In the genomic region with DNA sequence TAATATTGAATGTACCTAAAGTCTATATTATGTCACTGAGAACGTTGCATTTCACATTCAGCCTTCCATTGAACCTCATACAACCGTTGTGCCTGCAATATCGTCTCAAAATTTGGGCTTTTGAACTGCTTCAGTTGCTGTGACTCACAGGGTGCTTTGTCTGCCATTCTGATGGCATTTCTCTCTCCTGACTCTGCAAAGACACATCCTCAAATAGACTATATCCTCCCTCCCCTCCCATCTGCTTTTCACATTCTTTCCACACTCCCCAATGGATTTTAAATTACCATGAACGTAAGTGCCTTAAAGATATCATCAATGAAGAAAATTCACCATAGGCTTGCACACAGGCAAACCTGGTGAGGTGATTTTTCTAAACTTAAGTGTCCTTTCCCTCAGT, we compare ENCODE assay signal across 21 mouse cellular contexts.
"Had no signal": no experiment of that assay in that cellular context is flagged by ENCODE, and none has a peak within 500 bp of the region (broad histone marks: within the 10 kb centered on the region; RNA-seq: fewer than 3 reads in every experiment).

No protein-coding gene starts in this region.

- H3K27ac ChIP-seq: liver, embryonic 15.5 days; lung, embryonic 15.5 days; macrophage; midbrain, embryonic 13.5 days; neural tube, embryonic 13.5 days; neural tube, embryonic 15.5 days had no signal

- DNase-seq: liver, postnatal 0 days; lung, adult 2 months; lung, postnatal 14 days; lung, postnatal 36 days; retina, postnatal 1 day; right cerebral cortex, postnatal 14 days; spleen, adult 18-20 months; thymus, adult 2 months; thymus, postnatal 25 days; thymus, postnatal 4 days had no signal

- H3K9ac ChIP-seq: liver, embryonic 15.5 days; liver, postnatal 0 days; lung, embryonic 15.5 days; midbrain, embryonic 13.5 days; neural tube, embryonic 13.5 days; neural tube, embryonic 15.5 days had no signal

- H3K9me3 ChIP-seq: liver, embryonic 15.5 days; lung, embryonic 15.5 days; midbrain, embryonic 13.5 days; neural tube, embryonic 13.5 days; neural tube, embryonic 15.5 days had no signal

- ATAC-seq: liver, postnatal 0 days; lung, postnatal 0 days; midbrain, embryonic 13.5 days; midbrain, embryonic 16.5 days had no signal

- H3K4me2 ChIP-seq: liver, embryonic 15.5 days; lung, embryonic 15.5 days; midbrain, embryonic 11.5 days; midbrain, embryonic 13.5 days; neural tube, embryonic 13.5 days; neural tube, embryonic 15.5 days had no signal

- H3K36me3 ChIP-seq: liver, embryonic 15.5 days; lung, embryonic 15.5 days; midbrain, embryonic 13.5 days; neural tube, embryonic 13.5 days; neural tube, embryonic 15.5 days had no signal

- H3K4me3 ChIP-seq: liver, embryonic 15.5 days; lung, embryonic 15.5 days; megakaryocyte, embryonic 14.5 days; midbrain, embryonic 13.5 days; myocyte; neural tube, embryonic 13.5 days; neural tube, embryonic 15.5 days had no signal

- H3K27me3 ChIP-seq: liver, embryonic 15.5 days; lung, embryonic 15.5 days; megakaryocyte, embryonic 14.5 days; midbrain, embryonic 13.5 days; neural tube, embryonic 13.5 days; neural tube, embryonic 15.5 days had no signal

- H3K4me1 ChIP-seq: liver, embryonic 15.5 days; lung, embryonic 15.5 days; megakaryocyte, embryonic 14.5 days; midbrain, embryonic 13.5 days; neural tube, embryonic 13.5 days; neural tube, embryonic 15.5 days had no signal
